Comparison of ENCODE assay signal across 8 mouse cellular contexts in the genomic region with DNA sequence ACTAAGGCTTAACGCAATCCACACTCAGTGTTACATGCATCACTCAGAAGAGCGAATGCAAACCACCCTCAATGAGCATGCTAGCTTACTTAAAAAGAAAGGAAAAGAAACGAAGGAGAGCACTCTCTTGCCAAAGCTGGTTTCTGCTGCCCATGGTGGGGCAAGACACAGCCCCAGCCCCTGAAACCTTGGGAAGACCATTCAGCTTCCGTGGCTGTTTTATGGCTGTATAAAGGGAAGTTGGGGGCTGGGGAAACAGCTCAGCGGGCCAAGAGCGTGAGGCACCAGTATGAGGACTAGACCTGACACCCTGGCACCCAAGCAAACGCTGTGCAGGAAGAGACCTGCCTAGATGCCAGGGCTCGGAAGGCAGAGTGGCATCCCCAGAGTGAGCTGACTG. TPM values are rescaled to one million over a fixed set of nuclear protein-coding genes. Genes with fewer than 3 reads are reported as not detected.
DNase-seq lines count a peak whose midpoint lies in the region; ATAC-seq lines count a peak whose summit lies in the region.
"Not testable (repeated sequence)": the region's sequence is repeated elsewhere in the genome, so short reads cannot be mapped to it uniquely, and the experiment has no call there.
"Had no signal": no experiment of that assay in that cellular context is flagged by ENCODE, and none has a peak within 500 bp of the region (broad histone marks: within the 10 kb centered on the region; RNA-seq: fewer than 3 reads in every experiment).

No protein-coding gene starts in this region.

- H3K4me3 ChIP-seq in midbrain, embryonic 11.5 days (ENCODE audit: low read depth, low read length), result not testable (repeated sequence)

- H3K9ac ChIP-seq in midbrain, embryonic 11.5 days (ENCODE audit: low read length), result not testable (repeated sequence)

- H3K4me1 ChIP-seq in midbrain, embryonic 11.5 days (ENCODE audit: control insufficient read depth, insufficient read depth, low read length), result not testable (repeated sequence)

- 0 out of 2 replicates have a peak, but pooled peaks have one; percentile 27 for ATAC-seq in megakaryocyte progenitor cell, adult 5-6 weeks (replicated peaks; ENCODE audit: poor library complexity)
- not testable (repeated sequence) for ATAC-seq in midbrain, embryonic 11.5 days (ENCODE audit: low FRiP score)

- not testable (repeated sequence) for H3K27ac ChIP-seq in midbrain, embryonic 11.5 days (ENCODE audit: low read depth, low read length)

- not testable (repeated sequence) for H3K9me3 ChIP-seq in midbrain, embryonic 11.5 days (ENCODE audit: control insufficient read depth, low read length)

- WGBS in midbrain, embryonic 11.5 days, result 82% methylated on average over 8 of the region's 8 CpGs

- not testable (repeated sequence) for H3K36me3 ChIP-seq in midbrain, embryonic 11.5 days (ENCODE audit: control insufficient read depth, insufficient read depth, low read length)

- not testable (repeated sequence) for H3K27me3 ChIP-seq in midbrain, embryonic 11.5 days (ENCODE audit: control insufficient read depth, insufficient read depth, low read length)

- H3K4me2 ChIP-seq in midbrain, embryonic 11.5 days, result not testable (repeated sequence)

- peak; percentile 5 for DNase-seq in gastrocnemius, postnatal 25 days
- peak; percentile 88 for DNase-seq in heart, adult 11 months
- DNase-seq in midbrain, embryonic 11.5 days (ENCODE audit: low spot score, missing footprints), result peak; percentile 73

RNA-seq across cellular contexts. Expression of gene Dynlt1f, which starts 17.3 kb away (rescaled TPM):
- 10 to 100 TPM; 49.0 to 51.0 TPM for total RNA-seq in gastrocnemius, postnatal 25 days (2021)
- total RNA-seq in megakaryocyte progenitor cell, adult 5-6 weeks (2015), result 140 and 153 TPM in 2 replicates
- total RNA-seq in megakaryocyte progenitor cell, adult 5-6 weeks (2017), result 129 and 141 TPM in 2 replicates
- 302 and 308 TPM in 2 replicates for polyA plus RNA-seq in midbrain, embryonic 11.5 days (2014; fragmentation: Nextera tagmentation; extraction: Ambion mirVana)

RNA-seq across cellular contexts. Expression of gene Sytl3, which starts 20.4 kb away (rescaled TPM):
- under 1 TPM in 1 of 2 experiments, not detected in 1; 0.36 TPM for total RNA-seq in gastrocnemius, postnatal 25 days (2021)
- total RNA-seq in megakaryocyte progenitor cell, adult 5-6 weeks (2015), result 0.30 TPM in 1 of 2 replicates, not detected in the other
- total RNA-seq in megakaryocyte progenitor cell, adult 5-6 weeks (2017), result 0.44 TPM in 1 of 2 replicates, not detected in the other
- polyA plus RNA-seq in midbrain, embryonic 11.5 days (2014; fragmentation: Nextera tagmentation; extraction: Ambion mirVana), result not detected in 2 replicates
- total RNA-seq: MEL had no signal
- polyA plus RNA-seq: adrenal gland, adult 2 months; embryonic facial prominence, embryonic 11.5 days; erythroblast, embryonic 14.5 days had no signal

RNA-seq across cellular contexts. Expression of gene Dynlt1c, which starts 37.0 kb away (rescaled TPM):
- total RNA-seq in gastrocnemius, postnatal 25 days (2021), result 1 to 10 TPM; 2.0 to 2.8 TPM
- total RNA-seq in megakaryocyte progenitor cell, adult 5-6 weeks (2015), result 3.9 and 4.7 TPM in 2 replicates
- total RNA-seq in megakaryocyte progenitor cell, adult 5-6 weeks (2017), result 2.4 and 8.0 TPM in 2 replicates
- polyA plus RNA-seq in midbrain, embryonic 11.5 days (2014; fragmentation: Nextera tagmentation; extraction: Ambion mirVana), result 32.5 and 33.3 TPM in 2 replicates

Comparison
In these comparisons a context has a peak if more than half of its experiments do, and no peak if none do; other contexts are left out.
1. DNase-seq: peak in every context shown above with its lines; median percentile 88 in heart, adult 11 months; 73 in midbrain, embryonic 11.5 days; 5 in gastrocnemius, postnatal 25 days.